In genomic region chr1:83495022-83495421, GRCm38 (mm10) we compare ENCODE assay signal across 15 mouse cellular contexts.
"Had no signal": no experiment of that assay in that cellular context is flagged by ENCODE, and none has a peak within 500 bp of the region (broad histone marks: within the 10 kb centered on the region; RNA-seq: fewer than 3 reads in every experiment).

No protein-coding gene starts in this region.

- ATAC-seq: liver, postnatal 0 days; midbrain, embryonic 13.5 days had no signal

- H3K4me1 ChIP-seq: limb, embryonic 12.5 days; liver, embryonic 13.5 days; lung, embryonic 15.5 days; midbrain, embryonic 13.5 days; neural tube, embryonic 15.5 days had no signal

- H3K4me3 ChIP-seq: limb, embryonic 12.5 days; liver, embryonic 13.5 days; lung, embryonic 15.5 days; midbrain, embryonic 13.5 days; myocyte; neural tube, embryonic 15.5 days had no signal

- H3K27ac ChIP-seq: limb, embryonic 12.5 days; liver, embryonic 13.5 days; lung, embryonic 15.5 days; midbrain, embryonic 13.5 days; neural tube, embryonic 15.5 days had no signal

- H3K27me3 ChIP-seq: limb, embryonic 12.5 days; liver, embryonic 13.5 days; lung, embryonic 15.5 days; midbrain, embryonic 13.5 days; neural tube, embryonic 15.5 days had no signal

- H3K36me3 ChIP-seq: limb, embryonic 12.5 days; liver, embryonic 13.5 days; lung, embryonic 15.5 days; midbrain, embryonic 13.5 days; neural tube, embryonic 15.5 days had no signal

- DNase-seq: kidney, postnatal 25 days; layer of hippocampus, adult 9-11 months; layer of hippocampus, postnatal 36 days; liver; liver, embryonic 13.5 days; liver, postnatal 0 days; lung, postnatal 36 days; right cerebral cortex, adult 18-20 months; right cerebral cortex, postnatal 25 days; thymus, postnatal 4 days had no signal

- H3K9me3 ChIP-seq: limb, embryonic 12.5 days; liver, embryonic 13.5 days; lung, embryonic 15.5 days; midbrain, embryonic 13.5 days; neural tube, embryonic 15.5 days had no signal
